Mouse (Mus musculus) olfactory bulb, adult 2 months (tissue): ENCODE measurements around the gene Usp36.

Experiments used
- CTCF ChIP-seq: fragments of 200-500 bp; IDR thresholded peaks from 2 replicates; pipeline ENCODE4 v1.5.1; 2012; ENCODE audit warnings: low read depth, mild to moderate bottlenecking, low read length, moderate library complexity; ENCODE audit not compliant: insufficient read depth
- POLR2A ChIP-seq: fragments of 200-500 bp; IDR thresholded peaks from 2 replicates; pipeline ENCODE4 v1.6.1; 2012; ENCODE audit warnings: mild to moderate bottlenecking, low read depth, low read length, moderate library complexity; ENCODE audit not compliant: insufficient read depth

- TF ChIP-seq CTCF (no peak), POLR2A (no peak)
These were observed 62.4 kb downstream of the Usp36 start for GRCm38 (mm10) chr11:118227650-118228049.
